Mouse (Mus musculus): ENCODE results near the gene B4galt1.

B4galt1 gene

DNA sequence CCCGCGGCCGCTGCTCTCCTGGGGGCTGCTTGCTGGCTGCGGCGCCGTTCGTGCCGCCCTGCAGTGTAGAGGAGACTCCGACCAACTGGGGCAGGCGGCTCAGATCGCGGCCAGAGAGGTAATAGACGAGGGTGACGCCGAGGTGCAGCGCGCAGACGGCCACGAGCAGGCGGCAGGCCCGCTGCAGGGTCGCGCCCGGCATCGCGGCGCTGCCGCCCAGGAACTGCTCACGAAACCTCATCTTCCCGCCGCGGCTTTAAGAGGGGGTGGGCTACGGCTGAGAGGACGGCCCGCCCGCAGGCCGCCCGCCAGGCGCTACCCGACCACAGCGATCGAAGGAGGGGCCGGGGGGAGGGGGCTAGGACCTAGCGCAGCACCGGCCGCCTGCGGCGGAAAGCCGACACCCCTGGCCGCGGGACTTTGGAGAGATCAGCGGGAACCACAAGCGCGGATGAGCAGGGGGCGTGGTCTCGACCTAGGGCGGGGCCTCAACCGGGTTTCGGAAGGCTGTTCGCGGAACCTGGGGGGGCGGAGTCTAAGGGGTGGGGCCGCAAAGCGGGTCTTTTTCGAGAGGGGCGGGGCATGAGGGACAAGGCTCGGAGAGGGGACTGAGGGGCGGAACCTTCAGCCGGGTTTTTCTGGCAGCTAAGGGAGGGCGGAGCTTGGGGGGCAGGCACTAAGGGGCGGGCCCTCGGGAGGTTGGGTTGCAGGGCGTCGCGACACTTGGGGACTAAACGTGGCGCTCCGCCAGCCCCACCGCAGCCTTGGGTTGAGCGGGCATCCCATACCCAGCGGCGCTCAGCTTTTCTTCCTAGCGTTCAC, at the start of gene B4galt1:
Gene B4galt1 (minus strand): TSS at position 441 of the 822 bp plus-strand sequence.
- DNase-seq (ENCODE audit: low spot score), result peak; percentile 99

- no peak for DNase-seq (ENCODE audit: low spot score)
These were observed 46.8 kb upstream of the B4galt1 start for GRCm38 (mm10) chr4:40900612-40901011.

GRCm38 (mm10) chr4:40900071-40900470, 46.3 kb upstream of the B4galt1 start:
- no peak for DNase-seq (ENCODE audit: low spot score)

DNA sequence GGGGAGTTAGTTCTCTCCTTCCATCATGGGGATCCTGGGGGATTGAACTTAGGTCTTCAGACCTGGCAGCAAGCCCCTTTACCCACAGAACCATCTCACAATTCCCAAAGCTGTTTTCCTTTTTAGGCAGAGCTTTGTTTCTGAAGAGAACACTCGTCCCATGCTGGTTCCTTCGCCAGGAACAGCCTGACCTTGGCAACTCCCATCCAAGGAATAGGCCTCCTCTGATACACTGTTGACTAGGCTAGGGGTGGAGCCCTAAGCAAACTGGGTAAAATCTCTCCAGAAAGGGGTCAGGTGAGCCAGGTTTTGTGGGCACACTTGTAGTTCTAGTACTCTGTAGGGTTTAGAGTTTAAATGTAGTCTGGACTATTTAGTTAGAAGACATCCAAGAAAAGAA, 45.5 kb upstream of the B4galt1 start:
- DNase-seq (ENCODE audit: low spot score), result no peak

DNA sequence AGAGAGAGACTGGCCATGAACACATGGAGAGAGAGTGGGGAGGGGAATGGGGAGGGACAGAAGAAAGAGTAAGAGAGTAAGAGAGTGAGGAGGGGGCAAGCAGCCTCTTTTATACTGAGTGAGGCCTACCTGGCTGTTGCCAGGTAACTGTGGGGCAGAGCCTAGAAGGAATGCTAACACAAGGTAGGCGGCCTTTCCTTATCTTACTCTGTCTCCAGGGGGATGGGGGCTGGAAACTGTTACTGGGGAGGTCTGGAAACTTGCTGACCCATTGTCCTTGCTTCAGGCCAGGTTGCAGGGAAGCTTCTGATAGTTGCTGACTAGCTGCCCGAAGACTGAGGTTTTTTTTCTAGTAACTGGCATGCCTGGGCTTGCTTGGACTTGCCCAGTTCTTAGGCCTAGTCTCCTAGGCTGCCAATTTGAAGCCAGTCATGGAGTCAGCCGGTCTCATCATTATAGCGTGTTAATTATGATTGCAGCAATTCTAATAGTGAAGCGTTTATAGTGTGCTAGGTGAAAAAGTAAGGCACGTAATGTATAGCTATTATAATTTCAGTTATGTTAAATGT, 44.8 kb upstream of the B4galt1 start:
- DNase-seq (ENCODE audit: low spot score), result no peak

GRCm38 (mm10) chr4:40895646-40896045, 41.8 kb upstream of the B4galt1 start:
- DNase-seq (ENCODE audit: low spot score), result no peak

DNA sequence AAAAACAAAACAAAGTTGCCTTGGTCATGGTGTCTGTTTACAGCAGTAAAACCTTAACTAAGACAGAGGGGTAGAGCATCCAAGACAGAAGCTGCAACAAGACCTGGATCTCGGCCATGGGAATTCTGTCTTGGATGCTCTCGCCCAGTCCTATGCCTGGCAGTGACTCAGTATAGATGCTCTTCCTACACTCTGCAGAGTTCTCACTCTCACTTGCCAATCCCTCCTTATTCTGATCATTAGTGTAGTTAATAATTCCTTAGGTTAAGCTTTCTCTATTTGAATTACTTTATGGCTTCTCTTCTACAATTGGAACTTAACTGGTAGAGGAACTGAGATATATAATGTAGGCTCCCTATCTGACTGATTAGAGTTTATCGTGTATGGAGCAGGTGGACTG, 41.3 kb upstream of the B4galt1 start:
- DNase-seq (ENCODE audit: low spot score), result no peak

DNA sequence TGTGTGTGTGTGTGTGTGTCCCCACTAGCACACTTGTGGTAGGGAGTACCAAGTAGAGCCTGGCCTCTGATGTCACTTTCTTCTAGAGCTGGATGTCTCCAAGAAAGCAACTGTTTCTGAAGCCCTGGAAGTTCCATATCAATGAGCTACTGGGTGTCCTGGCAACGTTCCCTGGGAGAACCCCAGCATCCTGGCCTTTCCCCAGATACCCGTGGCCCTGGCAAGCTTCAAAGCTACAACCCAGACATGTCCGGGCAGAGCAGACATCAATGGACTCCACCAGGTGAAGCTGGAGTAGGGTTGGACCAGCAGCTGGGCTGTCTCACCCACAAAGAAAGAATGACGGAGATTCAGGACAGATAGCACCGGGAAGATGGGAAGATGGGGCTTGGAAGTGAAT, 37.4 kb upstream of the B4galt1 start:
- no peak for DNase-seq (ENCODE audit: low spot score)

GRCm38 (mm10) chr4:40889983-40890382, 36.2 kb upstream of the B4galt1 start:
- no peak for DNase-seq (ENCODE audit: low spot score)

DNA sequence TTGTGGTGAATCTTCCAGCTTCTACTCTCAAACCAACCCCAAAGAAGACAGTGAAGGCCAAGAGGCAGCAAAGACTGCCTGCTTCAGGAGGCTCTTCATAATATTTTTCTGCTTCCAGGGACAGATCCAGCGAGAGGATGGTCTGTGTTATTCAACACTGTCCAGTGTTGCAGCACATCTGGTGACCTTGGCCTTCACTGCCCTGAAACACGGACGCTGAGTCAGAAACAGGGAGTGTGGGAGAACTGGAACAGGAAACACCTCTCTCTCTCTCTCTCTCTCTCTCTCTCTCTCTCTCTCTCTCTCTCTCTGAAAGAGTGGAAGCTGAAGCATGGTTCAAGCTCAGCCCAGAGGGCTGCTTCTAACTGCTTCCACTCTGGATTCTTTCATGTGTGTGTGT, 35.4 kb upstream of the B4galt1 start:
- DNase-seq (ENCODE audit: low spot score), result no peak

GRCm38 (mm10) chr4:40888839-40889238, 35.0 kb upstream of the B4galt1 start:
- no peak for DNase-seq (ENCODE audit: low spot score)

DNA sequence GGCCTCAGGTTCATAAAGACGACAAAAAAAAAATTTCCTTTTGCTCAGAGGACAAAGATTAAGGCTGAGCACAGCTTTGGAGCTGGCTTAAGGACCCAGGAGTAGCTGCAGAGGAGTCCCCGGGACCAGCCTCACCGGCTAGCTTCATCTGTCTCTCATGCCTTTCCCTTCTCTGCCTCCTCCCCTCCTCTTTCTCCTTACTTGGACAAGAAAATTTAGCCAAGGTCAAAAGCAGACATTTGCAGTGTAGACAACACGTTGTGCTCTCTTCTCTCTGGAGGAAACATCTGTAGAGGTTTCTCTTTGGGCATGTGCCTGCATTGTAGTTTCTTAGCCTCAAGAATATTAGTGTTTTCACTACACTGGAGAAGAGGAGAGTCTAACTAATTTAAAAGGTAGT, 32.1 kb upstream of the B4galt1 start:
- no peak for DNase-seq (ENCODE audit: low spot score)

GRCm38 (mm10) chr4:40885166-40885525, 31.3 kb upstream of the B4galt1 start:
- DNase-seq (ENCODE audit: low spot score), result no peak

DNA sequence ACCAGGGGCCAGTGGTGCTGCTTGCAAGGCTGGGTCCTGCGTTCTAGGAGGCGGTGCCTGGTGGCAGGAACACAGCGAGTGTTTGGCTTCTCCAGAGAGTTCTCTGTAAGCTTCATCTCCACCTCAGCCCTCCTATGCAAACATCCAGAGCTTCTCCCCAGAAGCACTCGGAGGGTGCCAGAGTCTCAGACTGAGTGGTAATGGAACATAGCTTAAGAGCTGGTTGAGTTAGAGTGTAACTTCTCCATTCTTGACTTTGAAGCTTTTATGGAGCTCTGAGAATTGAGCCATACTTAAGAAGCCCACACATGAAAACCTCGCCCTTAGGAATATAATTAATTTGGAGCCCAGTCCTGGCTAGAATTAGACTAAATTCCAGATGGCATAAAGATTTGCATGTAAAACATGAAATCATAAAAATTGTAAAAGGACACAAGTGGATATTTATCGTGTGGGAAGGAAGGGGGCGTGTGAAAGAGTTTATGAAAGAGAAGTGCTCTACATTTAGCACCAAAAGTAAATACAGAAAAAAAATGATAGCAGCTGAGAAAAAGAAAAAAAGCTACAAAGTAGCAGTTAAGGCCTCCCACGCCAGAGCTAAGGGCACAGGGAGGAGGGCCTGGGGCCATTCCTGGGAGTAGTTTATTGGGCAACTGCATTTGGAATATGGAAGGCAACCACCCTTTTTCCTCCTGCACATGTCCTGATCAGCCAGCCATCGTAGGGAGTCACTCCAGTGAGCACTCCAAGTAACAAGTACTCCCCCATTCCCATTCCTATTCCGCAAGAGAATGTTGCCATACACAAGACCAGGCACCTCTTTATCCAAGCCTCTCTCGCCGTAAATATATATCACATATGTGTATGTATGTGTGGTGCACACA, 30.7 kb upstream of the B4galt1 start:
- DNase-seq (ENCODE audit: low spot score), result no peak

DNA sequence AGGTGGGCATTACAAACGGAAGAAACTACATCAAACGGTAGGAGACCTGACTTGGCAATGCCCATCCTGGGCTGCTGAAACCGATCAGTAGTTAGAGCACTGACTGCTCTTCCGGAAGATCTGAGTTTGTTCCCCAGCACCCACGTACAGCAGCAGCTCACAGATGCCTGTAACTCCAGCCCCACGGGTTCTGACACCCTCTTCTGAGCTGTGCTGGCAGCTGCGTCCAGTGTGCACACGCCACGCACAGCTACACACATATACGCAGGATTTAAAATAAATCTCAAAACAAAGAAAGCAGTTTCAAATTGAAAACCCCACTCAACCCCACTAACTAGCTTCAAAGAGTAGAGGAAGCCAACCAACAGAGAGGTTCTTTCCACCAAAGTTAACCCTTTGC, 29.4 kb upstream of the B4galt1 start:
- no peak for DNase-seq (ENCODE audit: low spot score)

GRCm38 (mm10) chr4:40877528-40877927, 23.7 kb upstream of the B4galt1 start:
- no peak for DNase-seq (ENCODE audit: low spot score)

DNA sequence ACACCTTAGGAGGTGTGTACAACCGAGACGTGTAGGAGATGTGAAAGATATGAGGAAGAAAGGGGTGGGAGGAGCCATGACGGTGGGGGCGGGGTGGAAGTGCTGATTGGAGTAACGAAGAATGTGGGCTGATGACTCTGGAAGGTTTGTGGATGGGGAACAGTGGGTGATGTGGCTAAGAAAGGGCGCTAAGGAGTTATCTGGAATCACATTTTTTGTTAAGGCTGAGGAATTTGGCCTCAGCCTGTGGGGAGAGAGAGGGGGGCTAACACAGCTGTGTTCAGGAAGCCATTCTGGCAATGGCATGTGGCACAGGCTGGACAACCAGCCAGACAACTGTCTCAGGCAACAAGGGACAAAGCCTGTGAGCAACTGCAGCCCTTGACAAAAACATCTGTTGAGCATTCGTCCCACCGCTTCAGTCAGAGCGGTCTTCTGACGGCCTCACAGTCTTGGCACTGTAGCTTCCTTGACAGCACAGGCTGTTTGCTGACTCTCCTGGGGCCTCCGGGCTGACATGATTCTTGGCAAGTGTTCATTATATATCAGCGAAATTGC, 23.1 kb upstream of the B4galt1 start:
- DNase-seq (ENCODE audit: low spot score), result no peak

DNA sequence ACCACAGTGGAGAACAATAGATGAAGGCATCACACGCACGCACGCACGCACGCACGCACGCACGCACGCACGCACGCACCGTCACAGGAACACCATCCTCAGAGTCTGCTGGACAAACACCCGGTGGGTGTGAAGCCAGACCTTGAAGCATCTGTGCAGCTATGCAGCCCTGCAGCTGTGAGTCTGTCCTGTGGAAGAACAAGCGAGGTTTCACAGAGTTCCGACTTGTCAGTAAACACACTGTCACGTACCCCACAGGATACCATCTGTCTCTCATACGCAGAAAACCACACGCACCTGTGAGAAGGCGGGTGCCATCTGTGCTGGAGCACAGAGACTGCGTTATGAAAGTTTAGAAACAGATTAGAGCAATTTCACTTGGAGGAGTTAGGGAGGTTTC, 22.0 kb upstream of the B4galt1 start:
- DNase-seq (ENCODE audit: low spot score), result no peak

DNA sequence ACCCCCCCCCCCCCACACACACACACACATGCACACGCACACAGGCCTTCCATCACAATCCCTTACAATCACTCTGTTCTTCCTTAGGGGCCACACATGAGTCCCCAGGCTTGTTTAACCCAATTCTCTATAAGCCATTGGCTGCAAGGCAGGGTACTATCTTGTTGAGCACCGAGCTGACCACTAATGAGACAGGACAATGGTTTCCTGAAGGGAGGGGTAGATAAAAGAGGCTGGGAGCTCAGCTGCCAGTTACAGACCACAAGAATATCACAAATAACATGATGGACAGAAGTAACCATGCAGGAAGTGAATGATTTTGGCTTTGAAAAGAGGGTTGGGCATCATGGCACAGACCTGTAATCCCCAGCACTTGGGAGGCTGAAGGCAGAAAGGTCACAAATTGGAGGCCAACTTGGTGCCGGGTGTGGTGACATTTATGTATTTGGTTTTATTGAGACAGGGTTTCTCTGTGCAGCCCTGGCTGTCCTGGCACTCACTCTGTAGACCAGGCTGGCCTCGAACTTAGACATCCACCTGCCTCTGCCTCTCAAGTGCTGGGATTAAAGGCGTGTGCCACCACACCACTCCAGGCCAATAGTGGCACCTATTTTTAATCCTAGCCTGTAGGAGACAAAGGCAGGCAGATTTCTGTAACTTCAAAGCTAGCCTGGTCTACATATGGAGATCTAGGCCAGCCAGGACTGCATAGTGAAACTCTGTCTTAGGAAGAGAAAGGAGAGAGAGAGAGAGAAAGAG, 21.2 kb upstream of the B4galt1 start:
- no peak for DNase-seq (ENCODE audit: low spot score)

- DNase-seq (ENCODE audit: low spot score), result no peak
These were observed 20.4 kb upstream of the B4galt1 start for GRCm38 (mm10) chr4:40874151-40874600.

DNA sequence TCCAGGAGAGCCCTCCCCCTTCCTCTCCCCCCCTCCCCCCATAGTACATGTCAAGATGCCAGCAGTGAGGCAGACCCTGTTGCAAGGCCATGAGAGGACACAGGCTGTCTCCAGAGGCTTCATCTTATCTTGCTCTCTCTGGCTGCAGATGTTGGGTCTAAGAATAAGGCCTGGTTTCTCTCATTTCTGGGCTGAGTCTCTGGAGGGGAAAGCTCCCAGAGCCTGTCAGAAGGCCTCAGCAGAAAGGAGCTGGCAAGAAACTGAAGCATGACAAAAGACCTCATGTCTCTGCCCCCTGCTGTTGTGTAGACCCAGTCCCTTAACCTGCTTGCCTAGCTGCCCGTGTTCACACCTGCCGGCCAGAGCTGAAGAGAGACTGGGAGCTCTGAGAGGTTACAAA, 19.5 kb upstream of the B4galt1 start:
- DNase-seq (ENCODE audit: low spot score), result no peak

- DNase-seq (ENCODE audit: low spot score), result no peak
These were observed 18.3 kb upstream of the B4galt1 start for GRCm38 (mm10) chr4:40872129-40872528.
